Mouse (Mus musculus) retina, embryonic 14.5 days (tissue): ENCODE results near the gene Myo18a.

Source experiments
- DNase-seq: peaks from one replicate; pipeline ENCODE4 v3.0.0-alpha.2; 2015; ENCODE audit warnings: low spot score

The Myo18a gene

DNA sequence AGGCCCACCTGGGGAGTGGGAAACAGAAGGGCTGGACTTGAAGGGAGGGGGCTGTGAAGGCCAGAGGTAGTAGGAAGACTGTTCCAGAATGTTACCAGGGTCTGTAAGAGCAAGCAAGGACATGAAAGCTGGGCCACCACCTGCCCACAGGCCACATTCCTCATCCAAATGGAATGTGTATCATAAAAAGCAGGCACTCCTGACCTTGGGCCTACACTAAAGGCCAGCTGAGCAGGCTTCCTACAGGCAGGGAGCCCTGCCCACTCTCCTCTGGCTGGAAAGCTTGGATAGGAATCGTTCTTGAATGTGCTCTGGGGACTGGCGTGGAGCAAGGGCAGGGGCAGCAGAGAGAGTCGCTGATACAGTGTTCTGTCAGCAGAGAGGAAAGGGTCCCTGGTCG lies 73.7 kb downstream of the Myo18a start:
- no peak for DNase-seq

DNA sequence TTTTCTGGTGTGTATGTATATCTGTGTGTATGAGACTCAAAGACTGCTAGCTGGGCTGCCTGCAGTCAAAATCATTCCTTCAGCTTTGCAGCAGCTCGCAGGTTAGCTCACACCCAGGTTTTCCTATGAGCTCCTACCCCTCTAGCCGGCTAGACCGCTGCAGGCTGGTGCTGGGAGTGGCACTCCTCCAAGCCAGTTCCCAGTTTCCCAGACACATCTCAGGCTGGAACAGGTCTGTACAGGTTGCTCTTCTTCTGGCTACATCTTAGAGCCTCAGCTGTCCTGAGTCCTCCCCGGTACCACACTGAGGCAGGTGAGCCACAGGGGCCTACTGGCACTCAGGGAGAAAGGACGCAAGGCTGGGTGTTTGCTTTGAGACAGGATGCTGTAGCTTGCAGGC lies 74.8 kb downstream of the Myo18a start:
- DNase-seq, result no peak

DNA sequence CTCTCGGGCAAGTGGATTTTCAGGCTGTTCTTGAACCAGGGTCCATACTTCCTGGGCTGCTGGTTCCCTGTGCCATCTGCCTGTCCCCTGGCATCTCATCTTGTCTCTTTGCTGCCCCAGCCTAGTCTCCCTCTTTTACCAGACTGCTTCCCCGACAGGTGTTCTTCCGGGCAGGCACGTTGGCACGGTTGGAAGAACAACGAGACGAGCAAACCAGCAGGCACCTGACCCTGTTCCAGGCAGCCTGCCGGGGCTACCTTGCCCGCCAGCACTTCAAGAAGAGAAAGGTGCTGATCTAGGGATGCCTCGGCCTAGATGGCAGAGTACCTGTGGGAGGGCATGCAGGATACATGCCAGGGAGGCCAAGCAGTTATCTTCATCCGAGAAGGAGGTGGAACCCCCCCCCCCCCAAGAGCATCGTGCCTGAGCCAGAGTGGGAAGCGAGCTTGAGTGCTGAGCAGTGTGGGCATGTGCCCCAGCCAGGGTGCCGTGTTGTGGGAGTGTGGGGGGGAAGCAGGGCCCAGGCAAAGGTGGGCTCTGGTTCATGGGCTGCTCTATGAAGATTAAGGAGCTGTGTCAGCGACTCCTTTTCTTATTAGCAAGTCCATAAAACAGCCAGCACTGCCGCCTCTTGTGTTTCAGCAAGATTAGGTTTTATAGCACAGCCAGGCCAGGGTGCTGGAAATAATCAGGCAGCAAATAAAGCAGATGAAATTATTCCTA lies 77.6 kb downstream of the Myo18a start:
- no peak for DNase-seq

DNA sequence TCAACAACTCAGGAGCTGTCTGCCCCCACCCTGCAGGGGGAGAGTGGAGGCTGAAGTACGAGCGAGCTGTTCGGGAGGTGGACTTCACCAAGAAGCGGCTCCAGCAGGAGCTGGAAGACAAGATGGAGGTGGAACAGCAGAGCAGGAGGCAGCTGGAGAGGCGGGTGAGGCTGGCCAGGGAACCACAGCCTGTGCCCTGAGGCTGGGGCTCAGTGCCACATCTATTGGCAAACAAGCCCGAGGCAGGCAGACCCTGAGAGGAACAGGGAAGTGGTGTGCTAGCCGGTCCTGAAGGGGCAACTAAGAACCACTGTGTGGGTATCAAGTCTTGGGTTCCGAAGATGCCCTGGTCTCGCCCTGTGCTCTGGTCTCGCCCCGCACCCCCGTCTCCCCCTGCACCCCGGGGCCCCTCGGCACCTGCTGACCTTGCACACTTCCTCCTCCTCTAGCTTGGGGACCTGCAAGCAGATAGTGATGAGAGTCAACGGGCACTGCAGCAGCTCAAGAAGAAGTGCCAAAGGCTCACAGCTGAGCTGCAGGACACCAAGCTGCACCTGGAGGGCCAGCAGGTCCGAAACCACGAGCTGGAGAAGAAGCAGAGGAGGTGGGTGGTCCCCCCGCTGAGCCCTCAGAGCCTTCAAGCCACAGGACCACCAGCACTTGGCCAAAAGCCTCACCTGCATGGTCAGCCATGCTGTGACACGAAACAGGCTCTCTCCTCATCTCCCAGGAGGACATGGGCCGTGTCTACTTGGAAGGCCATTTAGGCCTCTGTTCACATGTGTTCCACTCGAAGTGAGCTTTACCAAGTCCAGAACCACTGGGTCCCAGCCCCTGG lies 80.2 kb downstream of the Myo18a start:
- DNase-seq, result no peak

DNA sequence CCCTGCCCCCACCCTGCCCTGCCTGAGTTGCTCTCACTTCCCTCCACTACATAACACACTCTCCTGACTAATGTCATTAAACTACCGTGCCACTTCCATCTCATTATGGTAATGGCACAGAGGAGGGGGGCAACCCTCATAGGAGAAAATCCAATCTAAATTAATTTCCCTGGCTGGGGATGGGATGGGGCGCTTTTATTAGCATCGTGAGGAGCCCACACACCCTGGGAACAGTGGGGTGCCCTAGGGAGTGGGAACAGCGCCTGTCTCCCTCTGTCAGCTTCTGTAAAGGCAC lies 80.8 kb downstream of the Myo18a start:
- DNase-seq, result no peak

DNA sequence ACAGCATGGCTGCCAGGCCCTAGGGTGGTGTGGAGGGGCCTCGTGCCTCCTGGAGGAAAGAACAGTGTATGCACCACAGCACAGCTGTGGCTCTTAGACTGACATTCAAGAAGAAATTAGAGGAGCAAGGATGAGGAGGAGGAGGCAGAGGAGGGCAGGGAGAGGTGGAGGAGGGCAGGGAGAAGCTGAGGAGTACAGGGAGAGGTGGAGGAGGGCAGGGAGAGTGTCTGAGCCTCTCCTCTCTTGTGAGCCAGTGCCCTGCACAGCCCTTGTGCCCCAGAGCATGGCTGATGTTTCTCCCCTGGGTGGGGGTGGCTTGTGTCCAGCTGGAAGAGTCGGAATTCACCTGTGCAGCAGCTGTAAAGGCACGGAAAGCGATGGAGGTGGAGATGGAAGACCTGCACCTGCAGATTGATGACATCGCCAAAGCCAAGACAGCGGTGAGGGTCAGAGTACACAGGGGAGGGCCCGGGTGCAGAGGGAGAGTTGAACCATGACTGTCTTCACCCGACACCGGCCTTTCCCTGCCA lies 84.6 kb downstream of the Myo18a start:
- DNase-seq, result no peak

DNA sequence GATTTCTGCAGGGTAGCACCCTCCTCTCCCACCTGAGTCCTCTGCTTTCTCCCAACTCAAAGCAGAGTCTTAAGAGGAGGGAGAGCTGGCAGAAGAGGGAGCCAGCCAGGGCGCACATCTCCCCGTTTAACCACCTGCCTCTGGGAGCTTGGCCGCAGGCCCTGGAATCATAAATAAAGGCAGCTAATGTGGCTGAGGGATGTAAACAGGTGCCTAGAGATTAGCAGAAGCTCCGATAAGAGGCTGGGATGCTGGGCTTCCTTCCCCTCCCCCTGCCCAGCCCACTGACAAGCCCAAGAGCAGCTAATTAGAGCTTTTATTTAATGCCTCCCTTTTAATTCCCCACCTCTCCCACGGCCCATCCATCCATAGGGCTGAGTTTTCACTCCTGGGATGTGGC lies 85.1 kb downstream of the Myo18a start:
- DNase-seq, result no peak

DNA sequence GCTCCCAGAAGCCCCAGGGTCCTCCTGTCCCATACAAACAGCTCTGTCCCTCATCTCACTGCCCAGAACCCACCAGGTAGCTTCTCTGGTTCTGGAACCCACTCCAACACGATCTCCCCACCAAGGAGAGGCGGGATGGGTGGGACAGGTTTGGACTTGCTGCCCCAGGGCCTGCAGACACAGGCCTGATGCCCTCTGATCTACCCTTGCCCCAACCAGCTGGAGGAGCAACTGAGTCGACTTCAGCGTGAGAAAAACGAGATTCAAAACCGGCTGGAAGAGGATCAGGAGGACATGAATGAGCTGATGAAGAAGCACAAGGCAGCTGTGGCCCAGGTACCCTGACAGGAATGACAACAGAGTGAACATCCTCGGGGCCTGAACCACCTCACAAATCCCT lies 86.1 kb downstream of the Myo18a start:
- DNase-seq, result no peak

DNA sequence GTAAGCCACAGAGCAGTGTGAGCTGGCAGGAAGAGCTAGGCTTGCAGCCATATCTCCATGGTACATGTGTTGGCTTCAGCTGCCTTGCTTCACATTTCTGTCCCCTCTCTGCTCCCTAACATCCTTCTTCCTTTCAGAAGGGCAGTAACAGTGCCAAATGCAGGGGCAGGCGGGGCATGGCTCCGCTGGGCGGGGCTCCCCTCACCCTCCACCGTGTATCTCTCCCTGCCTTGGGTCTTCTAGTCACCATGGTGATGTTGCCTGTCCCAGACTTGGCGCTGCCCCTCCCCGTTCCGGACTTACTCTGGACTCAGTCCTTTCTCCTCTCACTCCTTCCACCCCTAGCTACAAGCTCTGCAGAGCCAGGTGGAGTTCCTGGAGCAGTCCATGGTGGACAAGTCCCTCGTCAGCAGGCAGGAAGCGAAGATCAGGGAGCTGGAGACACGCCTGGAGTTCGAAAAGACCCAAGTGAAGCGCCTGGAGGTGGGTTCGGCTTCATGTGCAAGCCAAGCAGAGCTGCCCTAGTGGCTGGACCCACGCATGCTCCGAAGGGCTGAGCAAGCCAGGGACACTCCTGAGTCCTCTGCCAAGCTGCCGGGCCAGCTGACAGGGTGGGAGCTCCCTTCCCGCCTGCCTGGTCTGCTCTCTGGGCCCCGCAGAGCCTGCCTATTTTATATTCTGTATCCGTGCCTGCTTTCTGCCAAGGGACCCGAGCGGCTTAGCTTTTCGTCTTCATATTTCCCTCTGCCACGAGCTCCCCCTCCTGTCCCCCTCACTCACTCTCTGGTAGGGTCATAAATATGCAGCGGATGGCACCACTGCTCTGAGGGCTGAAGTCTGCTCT lies 87.6 kb downstream of the Myo18a start:
- peak; percentile 41 for DNase-seq

DNA sequence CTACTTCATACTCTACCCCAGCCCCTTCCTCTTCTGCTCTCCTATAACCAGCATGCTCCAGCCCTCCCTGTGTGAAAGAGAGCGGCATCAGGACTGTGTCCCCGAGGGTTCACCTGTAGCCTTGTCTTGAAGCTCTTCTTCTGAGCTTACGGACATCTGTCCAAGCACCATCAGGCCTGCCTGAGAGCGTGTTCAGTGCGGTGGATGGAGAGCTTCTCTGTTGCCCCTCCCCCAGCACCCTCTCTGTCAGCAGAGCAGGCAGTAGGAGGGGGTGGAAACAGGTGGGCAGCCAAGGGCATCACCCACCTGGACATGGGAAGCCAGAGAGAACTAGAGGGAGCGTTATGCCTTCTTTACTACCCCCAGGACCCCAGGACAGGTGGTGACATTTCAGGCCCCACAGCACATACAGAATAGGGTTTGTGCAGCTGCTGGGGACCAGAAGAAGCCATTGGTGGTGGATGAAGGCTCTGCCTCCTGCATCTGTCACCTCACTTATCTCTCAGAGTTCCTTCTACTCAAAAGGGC lies 88.5 kb downstream of the Myo18a start:
- no peak for DNase-seq

DNA sequence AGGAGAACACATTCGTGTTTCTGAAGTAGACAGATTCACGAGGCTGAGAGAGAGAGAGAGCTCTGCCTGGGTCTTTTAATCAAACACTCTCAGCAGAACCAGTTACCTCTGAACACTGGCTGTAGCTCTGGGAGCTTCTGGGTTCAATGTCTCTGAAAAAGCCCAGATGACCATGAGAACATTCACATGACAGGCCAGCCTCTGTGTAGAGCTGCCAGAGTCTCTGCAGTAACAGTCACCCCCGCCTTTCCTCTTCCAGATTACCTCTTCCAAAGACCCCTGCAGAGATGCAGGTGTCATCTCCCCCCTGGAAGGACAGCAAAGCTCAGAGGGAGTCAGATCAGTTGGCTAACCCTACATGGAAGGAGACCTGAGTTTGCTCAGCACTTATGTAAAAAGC lies 89.1 kb downstream of the Myo18a start:
- peak; percentile 72 for DNase-seq

DNA sequence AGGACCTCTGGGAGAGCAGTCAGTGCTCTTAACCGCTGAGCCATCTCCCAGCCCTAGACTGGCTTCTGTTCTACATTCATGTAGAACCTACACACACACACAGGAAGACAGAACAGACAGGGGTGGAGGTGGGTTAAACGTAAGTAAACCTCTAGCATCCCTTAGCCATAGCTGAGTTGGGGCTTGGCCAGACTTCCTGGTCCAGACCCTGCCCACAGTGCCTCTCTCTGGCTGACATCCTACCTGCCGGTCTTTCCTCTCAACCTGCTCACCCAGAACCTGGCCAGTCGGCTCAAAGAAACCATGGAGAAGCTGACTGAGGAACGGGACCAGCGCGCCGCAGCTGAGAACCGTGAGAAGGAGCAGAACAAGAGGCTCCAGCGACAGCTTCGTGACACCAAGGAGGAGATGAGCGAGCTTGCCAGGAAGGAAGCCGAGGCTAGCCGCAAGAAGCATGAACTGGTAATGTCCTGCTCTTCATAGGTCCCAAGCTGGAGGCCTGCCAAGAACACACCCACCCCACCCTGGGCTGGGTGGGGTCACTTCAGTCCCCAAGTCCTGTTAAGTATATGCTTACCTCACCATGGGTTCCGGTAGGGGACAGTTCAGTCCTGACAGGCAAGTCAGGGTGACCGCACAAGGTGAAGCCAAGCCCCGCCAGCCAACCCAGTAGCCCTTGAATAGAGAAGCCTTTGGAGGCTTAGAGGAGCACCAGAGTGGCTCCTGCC lies 90.1 kb downstream of the Myo18a start:
- no peak for DNase-seq

DNA sequence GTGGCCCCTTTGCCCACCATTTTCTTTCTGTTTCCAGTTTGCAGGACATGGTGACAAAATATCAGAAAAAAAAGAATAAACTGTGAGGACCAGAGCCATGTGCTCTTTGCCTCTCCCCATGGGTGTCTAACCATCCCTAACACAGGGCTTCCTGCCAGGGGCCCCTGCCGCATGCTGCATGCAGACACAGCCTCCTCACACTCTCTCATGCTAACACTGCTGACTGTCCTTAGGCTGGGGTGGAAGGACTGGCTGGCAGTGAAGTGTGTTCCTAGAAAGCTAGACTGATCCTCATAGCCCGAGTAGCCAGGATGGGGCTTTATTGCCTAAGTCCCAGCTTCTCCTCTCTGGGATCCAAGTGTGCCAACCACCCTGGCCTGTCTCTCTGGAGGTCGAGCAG lies 91.6 kb downstream of the Myo18a start:
- DNase-seq, result no peak

DNA sequence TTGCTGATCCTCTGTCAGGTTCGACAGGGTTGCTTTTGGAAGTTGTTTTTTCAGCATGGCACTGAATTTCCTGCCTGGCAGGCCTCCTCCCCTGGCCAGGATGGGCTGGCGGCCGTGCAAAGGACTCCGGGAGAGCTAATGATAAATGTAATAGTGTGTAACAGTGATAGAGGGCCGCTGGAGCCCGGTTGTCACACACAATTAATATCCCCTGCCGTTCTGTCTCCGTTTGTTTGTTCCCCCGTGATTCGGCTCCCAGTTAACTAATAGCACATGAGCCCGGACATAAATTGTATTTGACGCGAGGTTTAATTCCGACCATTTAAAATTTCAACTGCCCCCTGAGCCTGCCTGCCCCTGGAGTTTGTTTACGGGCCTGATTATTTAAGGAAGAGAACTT lies 92.3 kb downstream of the Myo18a start:
- DNase-seq, result peak; percentile 86

DNA sequence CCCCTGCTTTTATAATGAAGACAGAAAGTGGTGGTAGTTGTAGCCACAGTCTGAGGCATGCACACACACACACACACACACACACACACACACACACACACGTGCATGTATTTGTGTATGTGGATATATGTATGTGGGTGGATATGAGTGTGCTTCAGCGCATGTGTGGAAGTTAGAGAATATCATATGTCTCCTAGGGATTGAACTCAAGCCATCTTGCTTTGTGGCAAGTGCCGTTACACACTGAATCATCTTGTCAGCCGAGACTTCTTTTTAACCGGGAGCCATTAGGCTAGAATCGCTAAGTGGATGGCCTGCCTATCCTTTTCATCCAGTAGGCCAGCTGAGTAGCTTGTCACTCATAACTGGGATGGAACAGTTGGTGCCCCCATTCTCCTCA lies 94.0 kb downstream of the Myo18a start:
- DNase-seq, result no peak

DNA sequence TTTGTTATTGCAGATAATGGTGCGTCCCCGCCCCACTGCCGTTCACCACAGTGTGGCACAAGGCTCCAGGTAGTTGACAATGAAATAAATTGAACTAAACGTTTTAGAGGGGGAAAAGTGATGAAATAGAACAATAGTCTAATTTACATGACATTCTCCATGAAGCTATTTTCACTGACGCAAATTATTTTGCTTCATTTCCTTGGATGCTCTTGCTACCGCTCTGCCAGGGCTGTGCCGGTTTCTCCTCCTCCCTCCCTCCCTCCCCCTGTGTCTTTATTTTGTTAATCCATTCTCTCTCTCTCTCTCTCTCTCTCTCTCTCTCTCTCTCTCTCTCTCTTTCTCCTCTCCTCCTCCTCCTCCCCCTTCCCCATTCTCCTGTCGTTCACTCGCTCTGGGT lies 95.5 kb downstream of the Myo18a start:
- DNase-seq, result no peak

DNA sequence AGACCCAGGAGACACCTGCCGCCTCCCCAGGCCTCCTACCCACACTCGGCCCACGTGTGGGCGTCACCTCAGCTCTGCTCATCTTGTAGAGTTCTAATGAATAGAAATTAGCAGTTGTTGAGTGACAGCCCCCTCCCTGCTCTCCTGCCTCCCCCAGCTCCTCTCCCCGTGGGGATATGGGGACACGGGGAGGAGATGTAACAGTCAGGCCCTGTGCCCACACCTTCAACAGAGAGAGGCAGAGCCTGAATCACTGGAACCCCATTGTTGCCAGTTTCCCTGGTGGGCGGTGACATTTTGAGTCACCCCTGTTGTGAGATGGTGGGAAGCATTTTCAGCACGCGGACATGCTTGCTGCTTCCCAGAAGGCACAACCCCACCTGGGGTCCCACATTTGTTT lies 97.9 kb downstream of the Myo18a start:
- DNase-seq, result no peak

DNA sequence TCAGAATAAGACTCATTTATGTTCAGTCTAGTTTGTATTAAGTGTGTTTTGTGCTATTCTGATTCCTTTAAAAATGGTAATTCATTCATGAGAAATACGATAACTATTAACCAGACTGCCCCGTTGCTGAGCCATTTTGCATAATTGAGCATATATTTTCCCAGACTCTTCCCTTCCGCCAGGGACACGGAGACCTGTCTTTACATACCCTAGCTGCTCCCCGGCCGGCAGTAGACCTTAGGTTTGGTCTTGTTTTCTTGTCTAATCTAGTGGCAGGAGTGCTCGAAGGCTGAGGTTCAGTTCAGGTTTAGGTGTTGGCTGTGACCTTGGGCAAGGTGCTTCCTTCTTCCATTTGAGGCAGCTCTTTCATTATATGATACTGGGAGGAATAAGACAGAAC lies 99.8 kb downstream of the Myo18a start:
- no peak for DNase-seq

DNA sequence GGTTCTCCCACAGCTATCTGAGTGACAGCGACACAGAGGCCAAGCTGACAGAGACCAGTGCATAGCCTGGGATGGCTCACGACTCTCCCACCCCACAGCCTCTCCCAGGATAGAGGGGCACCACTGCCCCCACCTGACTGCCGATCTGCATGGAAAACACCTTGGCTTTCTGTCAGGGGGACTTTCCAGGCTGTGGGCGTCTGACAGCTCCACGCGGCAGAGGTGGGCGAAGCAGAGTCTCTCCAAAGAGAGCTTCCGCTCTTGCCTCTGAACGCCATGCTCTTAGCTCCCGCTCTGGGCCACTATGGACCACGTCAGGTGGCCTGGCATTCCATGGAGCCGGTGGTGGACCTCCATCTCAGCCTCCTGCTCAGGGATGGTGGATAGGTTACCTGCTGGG lies 101.7 kb downstream of the Myo18a start:
- no peak for DNase-seq

DNA sequence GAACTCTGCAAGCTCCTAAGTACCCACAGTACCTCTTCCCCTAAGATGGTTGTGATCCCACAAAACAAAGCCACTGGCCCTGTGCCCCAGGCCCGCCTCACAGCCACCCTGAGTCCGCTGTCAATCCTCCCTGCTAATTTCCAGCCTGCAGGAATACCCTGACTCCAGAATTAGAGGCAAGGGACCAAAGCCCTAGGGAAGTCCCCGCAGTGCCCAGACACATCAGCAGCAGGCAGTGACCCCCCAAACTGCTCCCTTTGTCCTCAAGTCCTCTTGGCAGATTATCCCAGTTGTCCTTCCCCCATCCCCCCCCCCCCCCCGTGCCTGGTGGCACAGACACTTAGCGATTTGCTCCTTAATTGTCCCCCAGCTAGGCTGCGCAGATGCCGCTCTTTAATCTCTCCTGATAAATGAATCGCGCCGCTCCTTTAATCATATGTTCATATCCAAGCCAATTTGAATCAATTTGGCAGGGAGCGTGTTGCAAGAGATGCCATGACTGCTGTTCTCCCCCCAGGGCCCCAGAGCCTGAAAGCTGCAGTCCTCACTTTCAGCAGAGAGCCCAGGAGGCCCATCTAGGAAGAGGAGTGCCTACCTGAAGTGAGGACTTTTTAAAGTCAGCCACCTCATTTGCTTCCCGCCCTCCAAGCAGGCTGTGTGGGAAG lies 104.5 kb downstream of the Myo18a start:
- DNase-seq, result peak; percentile 79

DNA sequence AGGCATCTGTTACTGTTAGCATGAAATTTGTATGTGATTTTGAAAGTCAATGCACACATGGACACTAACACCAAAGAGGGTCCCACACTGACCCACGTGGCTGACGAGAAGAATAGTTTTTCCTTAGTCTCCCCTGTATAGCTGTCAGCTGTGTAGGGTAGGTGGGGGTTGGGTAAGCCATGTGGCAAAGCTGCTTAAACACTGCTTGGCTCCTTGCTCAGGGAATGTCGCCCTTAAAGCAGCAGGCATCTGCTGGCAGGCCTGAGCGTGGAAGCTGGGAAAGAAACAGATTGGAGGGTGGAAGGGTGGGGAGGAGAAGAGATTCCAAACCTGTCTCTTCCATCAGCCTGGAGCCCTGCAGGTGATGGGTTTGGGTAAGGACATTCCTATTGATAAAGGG lies 108.4 kb downstream of the Myo18a start:
- no peak for DNase-seq
